Mouse (Mus musculus) ES-E14 (cell line): ENCODE data around the gene Ndufb5.

Source experiments
- CHD2 ChIP-seq: IDR thresholded peaks from 2 replicates; pipeline ENCODE4 v1.6.1; 2014; ENCODE audit warnings: mild to moderate bottlenecking, low read depth, low read length, inconsistent platforms
- HCFC1 ChIP-seq: IDR thresholded peaks from 2 replicates; pipeline ENCODE4 v1.6.1; 2012; ENCODE audit warnings: low read length, inconsistent platforms, borderline replicate concordance; ENCODE audit not compliant: insufficient read depth

GRCm38 (mm10) chr3:32718271-32718670 lies 18.5 kb upstream of the Ndufb5 start:
- TF ChIP-seq HCFC1 (no peak), CHD2 (no peak)
